Mouse (Mus musculus) neutrophil, adult 5-6 weeks (primary cell): Measurements from ENCODE around the gene Gm20696. TPM values are rescaled to one million over a fixed set of nuclear protein-coding genes. Genes with fewer than 3 reads are reported as not detected.

Experiments used
- ATAC-seq: fragments of 151-379, 151-347 bp; 2 replicates; pipeline ENCODE4 v1.8.0; 2017; ENCODE audit warnings: mild to moderate bottlenecking, moderate TSS enrichment; ENCODE audit not compliant: insufficient number of reproducible peaks, poor library complexity, low FRiP score, severe bottlenecking; ENCODE audit errors: extremely low read depth
- total RNA-seq: library from RNA; stranded (forward); fragments of 200-1000 nt; gene quantifications from 2 replicates; pipeline ENCODE4 v1.2.3, GENCODE M21; 2017

Gm20696 gene
- total RNA-seq, 1 experiment from 2014 or later: 58.2 TPM

GRCm38 (mm10) chr6:99388741-99389675 lies 277.6 kb downstream of the Gm20696 start:
- peak; percentile 90 for ATAC-seq

GRCm38 (mm10) chr6:99388023-99388422 lies 278.6 kb downstream of the Gm20696 start:
- no peak for ATAC-seq

GRCm38 (mm10) chr6:99385059-99385604 lies 281.5 kb downstream of the Gm20696 start:
- ATAC-seq: peak; percentile 31; the same call in 1 of the 2 replicates

- no peak for ATAC-seq
Measured at GRCm38 (mm10) chr6:99383846-99384472, 282.6 kb downstream of the Gm20696 start.

- ATAC-seq: no peak
Measured at GRCm38 (mm10) chr6:99380146-99380545, 286.5 kb downstream of the Gm20696 start.

- ATAC-seq: no peak
Measured at GRCm38 (mm10) chr6:99378997-99379710, 287.4 kb downstream of the Gm20696 start.

- ATAC-seq: no peak
Measured at GRCm38 (mm10) chr6:99377716-99378115, 288.9 kb downstream of the Gm20696 start.

GRCm38 (mm10) chr6:99377131-99377530 lies 289.5 kb downstream of the Gm20696 start:
- no peak for ATAC-seq

GRCm38 (mm10) chr6:99376721-99377120 lies 289.9 kb downstream of the Gm20696 start:
- ATAC-seq: no peak

- peak; percentile 24; the same call in 1 of the 2 replicates for ATAC-seq
Measured at GRCm38 (mm10) chr6:99375865-99376264, 290.7 kb downstream of the Gm20696 start.

- peak; percentile 34; the same call in 1 of the 2 replicates for ATAC-seq
Measured at GRCm38 (mm10) chr6:99375376-99375775, 291.2 kb downstream of the Gm20696 start.

- ATAC-seq: no peak
Measured at GRCm38 (mm10) chr6:99374448-99375271, 291.9 kb downstream of the Gm20696 start.

- no peak for ATAC-seq
Measured at GRCm38 (mm10) chr6:99372427-99372826, 294.2 kb downstream of the Gm20696 start.

GRCm38 (mm10) chr6:99372016-99372415 lies 294.6 kb downstream of the Gm20696 start:
- no peak for ATAC-seq

- ATAC-seq: no peak
Measured at GRCm38 (mm10) chr6:99369931-99370330, 296.7 kb downstream of the Gm20696 start.

GRCm38 (mm10) chr6:99369156-99369555 lies 297.4 kb downstream of the Gm20696 start:
- ATAC-seq: no peak

- ATAC-seq: no peak
Measured at GRCm38 (mm10) chr6:99368118-99368753, 298.4 kb downstream of the Gm20696 start.

- ATAC-seq: no peak
Measured at GRCm38 (mm10) chr6:99364545-99364944, 302.1 kb downstream of the Gm20696 start.
